Mouse (Mus musculus) gastrocnemius, adult 8-10 months (tissue): ENCODE results near the gene Akr1c13. TPM values are rescaled to one million over a fixed set of nuclear protein-coding genes. Genes with fewer than 3 reads are reported as not detected.

ENCODE experiments used
- DNase-seq, 2 experiments: peaks; one replicate each; pipeline ENCODE4 v3.0.0; 2022; ENCODE audit warnings: low spot score in 2 of 2
- total RNA-seq, 4 experiments: library from RNA; stranded (reverse); gene quantifications; 2 replicates each; pipeline ENCODE4 v1.2.4; 2022

Akr1c13 gene
- total RNA-seq, 4 experiments from 2014 or later = 0.43 to 0.46 TPM; not detected in 2

DNA sequence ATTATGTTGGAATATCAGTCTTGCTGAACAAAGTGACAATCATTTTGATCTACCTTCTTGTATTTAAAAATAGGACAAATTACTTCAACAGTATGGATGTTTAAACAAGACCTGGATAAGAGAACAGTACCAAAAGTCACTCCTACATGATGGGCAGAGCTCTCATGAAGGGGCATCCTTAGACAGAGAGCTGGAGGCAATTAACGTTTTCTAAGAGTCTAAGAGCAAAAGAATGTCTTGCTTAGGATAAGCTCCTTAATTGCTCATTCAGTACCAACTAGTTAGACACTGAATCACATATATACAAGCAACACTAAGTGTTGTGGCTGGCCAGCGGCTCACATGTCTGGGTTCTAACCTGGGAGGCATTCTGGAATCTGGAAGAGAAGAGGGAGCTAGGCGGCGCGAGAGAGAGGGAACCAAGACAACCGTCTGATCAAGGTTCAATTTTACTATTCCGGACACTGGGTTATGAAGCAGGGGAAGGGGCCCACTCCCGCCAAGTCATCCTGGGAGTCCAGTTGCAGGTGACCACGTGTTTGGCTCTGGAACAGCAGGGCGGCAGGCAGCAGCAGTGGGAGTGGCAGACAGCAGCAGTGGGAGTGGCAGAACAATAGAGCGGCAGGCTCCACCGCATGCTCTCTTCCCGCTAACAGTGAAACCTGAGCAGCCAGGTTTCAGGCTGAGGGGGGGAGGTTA lies 54.1 kb downstream of the Akr1c13 start:
- no peak for DNase-seq

DNA sequence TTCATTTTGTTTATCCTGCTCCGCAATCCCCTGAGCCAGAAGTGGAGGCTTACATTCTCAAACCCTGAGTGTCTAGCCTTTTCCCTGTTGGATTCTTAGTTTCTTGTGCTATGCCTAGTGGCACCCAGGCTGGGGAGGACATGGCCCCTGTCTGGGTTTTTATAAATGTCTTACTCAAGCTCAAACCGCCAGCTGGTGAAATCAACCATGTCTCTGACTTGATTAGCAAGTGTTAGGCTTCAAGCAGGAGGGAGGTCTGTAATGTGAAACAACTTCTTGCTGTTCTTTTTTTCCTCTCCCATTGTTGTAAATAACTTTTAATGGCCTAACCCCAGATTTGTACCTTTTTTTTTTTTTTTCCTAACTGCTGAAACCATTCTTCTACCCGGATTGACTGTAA lies 58.4 kb downstream of the Akr1c13 start:
- no peak for DNase-seq

Other genes with a start within 250 kb of the Akr1c13 start
- not detected for gene Ucn3, start 245.8 kb upstream of the Akr1c13 start, total RNA-seq
- gene Akr1c14, start 142.1 kb upstream of the Akr1c13 start, total RNA-seq = 1 to 10 TPM; 1.4 to 5.5 (median 2.6) TPM
- gene Akr1c18, start 40.5 kb upstream of the Akr1c13 start, total RNA-seq = under 1 TPM in 1 of 4 experiments, not detected in 3; 0.22 TPM
- gene Akr1c19, start 37.5 kb downstream of the Akr1c13 start, total RNA-seq = under 1 TPM in 3 of 4 experiments, not detected in 1; 0.17 to 0.65 (median 0.47) TPM
- not detected for gene Akr1c12, start 88.3 kb downstream of the Akr1c13 start, total RNA-seq
- under 1 TPM in 1 of 4 experiments, not detected in 3; 0.46 TPM for gene Akr1c6, start 243.2 kb downstream of the Akr1c13 start, total RNA-seq